Mouse (Mus musculus) neutrophil, adult 59 days (primary cell): ENCODE results near the gene Ncbp3. TPM values are rescaled to one million over a fixed set of nuclear protein-coding genes. Genes with fewer than 3 reads are reported as not detected.

Experiments used
- total RNA-seq, 2 experiments: library from RNA; stranded (reverse); gene quantifications; 1 replicate in 1 of 2; 2 replicates in 1 of 2; pipeline ENCODE4 v1.2.4; 2023

Gene Ncbp3
- 10 to 100 TPM; 13.6 to 14.7 TPM for total RNA-seq

DNA sequence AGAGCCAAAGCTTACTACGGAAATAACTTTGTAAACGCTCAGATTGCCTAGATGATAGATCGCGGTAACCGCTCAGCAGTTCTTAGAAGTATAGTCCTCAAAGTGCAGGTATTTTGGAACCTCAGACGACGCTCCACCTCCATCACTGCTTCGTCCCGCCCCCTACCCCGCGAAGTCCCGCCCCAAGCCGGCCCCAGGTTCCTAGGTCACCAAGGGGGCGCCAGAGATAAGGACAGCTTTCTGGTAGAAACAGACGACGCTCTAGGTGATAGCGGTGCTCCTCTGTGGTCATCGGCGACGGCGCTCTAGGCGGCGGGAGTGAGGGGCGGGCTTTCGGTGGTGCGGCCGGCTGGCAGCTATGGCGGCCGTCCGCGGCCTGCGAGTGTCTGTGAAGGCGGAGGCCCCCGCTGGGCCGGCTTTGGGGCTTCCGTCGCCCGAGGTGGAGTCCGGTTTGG lies at the start of gene Ncbp3:
Gene Ncbp3 (plus strand): TSS at position 242 of the 455 bp plus-strand sequence.

DNA sequence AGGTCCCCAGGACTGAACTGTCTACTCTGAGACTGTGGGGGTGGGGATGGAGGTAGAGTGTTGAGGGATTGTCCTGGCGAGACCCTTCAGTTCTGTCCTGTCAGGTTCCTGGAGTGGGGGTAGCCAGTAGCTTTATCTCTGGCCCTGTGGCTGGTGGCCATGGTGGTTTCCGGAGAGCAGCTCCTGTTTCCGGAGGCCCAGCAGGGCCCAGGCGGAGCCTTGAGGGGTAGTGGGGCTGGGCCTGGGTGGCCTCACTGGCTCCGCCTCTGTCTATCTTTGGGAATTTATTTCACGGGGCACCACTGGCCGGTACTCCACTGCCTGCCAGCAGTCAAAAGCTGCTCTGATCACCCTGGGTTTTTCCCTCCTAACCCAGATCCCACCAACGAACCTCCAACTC lies 48.8 kb upstream of the Ncbp3 start, which contains the start of gene P2rx1:
Gene P2rx1 (plus strand): TSS at position 333 of the 400 bp plus-strand sequence.

DNA sequence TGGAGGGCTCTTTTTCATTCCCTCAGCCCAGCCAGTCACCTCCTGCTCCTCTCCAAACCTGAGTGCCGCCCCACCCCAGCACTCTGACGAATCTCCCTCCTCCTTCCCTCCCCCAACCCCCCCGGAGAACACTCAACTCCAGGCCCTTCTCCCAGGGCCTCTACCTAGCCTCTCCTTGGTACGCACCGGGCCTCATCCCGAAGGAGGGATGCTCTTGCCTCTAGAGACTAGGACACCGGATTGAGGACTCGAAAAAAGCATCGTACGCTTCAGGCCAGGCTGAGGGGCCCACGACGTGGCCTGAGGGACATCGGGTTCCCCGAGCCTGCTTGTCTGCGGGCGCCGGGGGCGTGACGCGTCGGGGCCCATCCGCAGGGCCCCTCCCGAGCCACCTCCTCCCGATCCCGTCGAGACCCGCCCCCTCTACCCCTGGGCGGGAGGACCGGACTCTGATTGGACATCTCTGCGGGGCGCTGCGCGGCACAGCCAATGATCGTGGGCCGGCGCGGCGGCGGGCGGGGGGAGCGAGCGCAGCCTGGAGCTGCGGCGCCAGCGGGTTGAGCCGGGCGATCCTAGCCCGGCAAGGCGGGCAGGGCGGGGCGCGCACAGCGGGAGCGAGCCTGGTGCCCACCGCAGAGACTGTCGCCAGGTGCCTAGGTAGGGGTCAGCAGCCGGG lies 29.0 kb upstream of the Ncbp3 start, which contains the start of gene Camkk1:
Gene Camkk1 (plus strand): TSS at position 538 of the 676 bp plus-strand sequence.

DNA sequence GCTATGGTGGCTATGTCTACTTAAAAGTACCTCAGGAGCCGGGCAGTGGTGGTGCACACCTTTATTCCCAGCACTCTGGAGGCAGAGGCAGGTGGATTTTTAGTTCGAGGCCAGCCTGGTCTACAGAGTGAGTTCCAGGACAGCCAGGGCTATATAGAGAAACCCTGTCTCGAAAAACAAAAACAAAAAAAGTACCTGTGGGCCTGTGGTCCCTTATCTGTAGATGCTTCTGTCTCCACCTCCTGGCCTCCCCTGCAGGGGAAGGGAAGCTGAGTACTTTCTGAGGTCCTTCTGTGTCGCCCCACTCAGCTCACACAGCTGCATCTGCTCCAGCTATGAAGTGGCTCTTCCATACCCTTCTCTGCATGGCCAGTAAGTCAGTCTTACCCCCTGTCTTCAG lies 42.7 kb downstream of the Ncbp3 start, which contains the start of gene Itgae:
Gene Itgae (plus strand): TSS at position 301 of the 400 bp plus-strand sequence.

DNA sequence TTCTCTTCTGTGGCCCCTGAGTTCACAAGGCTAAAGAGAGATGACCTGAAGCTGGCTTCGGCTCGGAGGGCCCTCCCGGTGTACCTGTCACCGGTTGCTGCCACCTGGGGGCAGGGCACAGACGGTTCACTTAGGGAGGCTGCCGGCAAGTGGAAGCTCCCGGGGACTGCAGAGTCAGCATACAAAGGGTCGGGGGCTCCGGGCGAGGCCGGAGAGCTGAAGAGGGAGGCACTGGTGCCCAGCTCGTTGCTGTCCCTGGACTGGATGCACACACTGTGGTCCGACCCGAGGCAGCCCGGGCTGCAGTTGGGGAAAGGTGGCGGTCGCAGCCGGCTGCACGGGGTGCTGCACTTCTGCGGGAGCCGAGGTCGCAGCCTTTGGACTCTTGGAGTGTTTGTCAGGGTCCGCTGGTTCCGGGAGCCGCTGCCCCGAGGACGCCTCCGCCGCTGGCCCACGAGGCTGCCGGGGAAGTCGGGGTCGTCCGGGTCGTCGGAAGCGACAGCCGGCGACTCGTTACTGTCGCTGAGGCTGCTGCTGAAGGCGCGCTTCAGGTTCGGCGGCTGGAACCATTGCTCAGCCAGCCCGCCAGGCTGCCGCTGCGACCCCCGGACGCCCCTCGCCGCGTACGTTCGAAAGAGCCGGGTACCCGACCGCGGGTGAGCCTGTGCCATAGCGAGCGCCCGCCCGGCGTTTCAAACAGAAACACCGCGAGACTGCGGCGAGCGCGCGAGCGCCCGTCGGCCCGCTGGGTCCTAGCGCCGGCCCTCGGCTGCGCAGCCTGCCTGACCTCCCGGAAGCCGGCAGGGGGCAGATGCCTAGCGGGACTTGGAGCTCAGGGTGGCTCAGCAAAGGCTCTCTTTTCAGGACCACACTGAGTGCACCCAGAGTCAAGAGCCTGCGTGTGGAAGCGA lies 90.3 kb downstream of the Ncbp3 start, which contains the start of gene Haspin:
Gene Haspin (minus strand): TSS at position 704 of the 911 bp plus-strand sequence.

Other genes with a start within 250 kb of the Ncbp3 start
- 100 to 1,000 TPM; 279 to 289 TPM for gene Atp2a3, start 86.6 kb upstream of the Ncbp3 start, total RNA-seq
- gene P2rx1, start 48.7 kb upstream of the Ncbp3 start, total RNA-seq = 10 to 100 TPM; 10.7 to 10.8 TPM
- gene Camkk1, start 28.8 kb upstream of the Ncbp3 start, total RNA-seq = 1 to 10 TPM; 6.7 to 7.1 TPM
- gene Itgae, start 42.8 kb downstream of the Ncbp3 start, total RNA-seq = under 1 TPM in 1 of 2 experiments, not detected in 1; 0.09 TPM
- gene Haspin, start 90.5 kb downstream of the Ncbp3 start, total RNA-seq = 10 to 100 TPM in 1 of 2 experiments, 1 to 10 TPM in 1; 8.9 to 11.9 TPM
- not detected for gene P2rx5, start 112.6 kb downstream of the Ncbp3 start, total RNA-seq
- 10 to 100 TPM; 20.7 to 22.7 TPM for gene Emc6, start 129.3 kb downstream of the Ncbp3 start, total RNA-seq
- gene Tax1bp3, start 129.3 kb downstream of the Ncbp3 start, total RNA-seq = 10 to 100 TPM; 16.3 to 18.2 TPM
- 10 to 100 TPM; 15.1 to 18.7 TPM for gene Ctns, start 151.3 kb downstream of the Ncbp3 start, total RNA-seq
- gene Shpk, start 151.7 kb downstream of the Ncbp3 start, total RNA-seq = 1 to 10 TPM; 1.3 to 1.8 TPM
- gene Trpv1, start 186.5 kb downstream of the Ncbp3 start, total RNA-seq = not detected
- gene Trpv3, start 219.6 kb downstream of the Ncbp3 start, total RNA-seq = not detected